In genomic region chr2:135692568-135693488, GRCm38 (mm10) we compare ENCODE assay signal across 9 mouse cellular contexts. TPM values are rescaled to one million over a fixed set of nuclear protein-coding genes. Genes with fewer than 3 reads are reported as not detected.
DNase-seq lines count a peak whose midpoint lies in the region; ATAC-seq lines count a peak whose summit lies in the region.
"Had no signal": no experiment of that assay in that cellular context is flagged by ENCODE, and none has a peak within 500 bp of the region (broad histone marks: within the 10 kb centered on the region; RNA-seq: fewer than 3 reads in every experiment).

No protein-coding gene starts in this region.

- peak overlapping the region; percentile 28; the same call in 1 of the 2 replicates for H3K27ac ChIP-seq in midbrain, embryonic 16.5 days (ENCODE audit: low read length)
- no peak overlapping the region for H3K27ac ChIP-seq in midbrain, embryonic 14.5 days (replicated peaks; ENCODE audit: low read depth, low read length)
- 0 out of 2 replicates have a peak overlapping the region, but pooled peaks have one; percentile 39 for H3K27ac ChIP-seq in embryonic facial prominence, embryonic 13.5 days
- peak overlapping the region; percentile 11; the same call in 1 of the 2 replicates for H3K27ac ChIP-seq in limb, embryonic 15.5 days
- H3K27ac ChIP-seq: liver, embryonic 15.5 days had no signal

- DNase-seq in midbrain, embryonic 14.5 days = no peak
- no peak for DNase-seq in thymus, postnatal 4 days
- no peak for DNase-seq in spleen, postnatal 36 days (ENCODE audit: low spot score in 2 of 2)
- no peak for DNase-seq in right cerebral cortex, postnatal 14 days

- H3K4me1 ChIP-seq in midbrain, embryonic 16.5 days (ENCODE audit: control insufficient read depth, insufficient read depth, low read length) = peaks cover 8% of the 10 kb centered on the region
- no peaks in the 10 kb centered on the region for H3K4me1 ChIP-seq in midbrain, embryonic 14.5 days (ENCODE audit: control insufficient read depth, insufficient read depth, low read length)
- peaks cover 7% of the 10 kb centered on the region; the same call in 1 of the 2 replicates for H3K4me1 ChIP-seq in embryonic facial prominence, embryonic 13.5 days
- H3K4me1 ChIP-seq in limb, embryonic 15.5 days = peaks cover 7% of the 10 kb centered on the region
- H3K4me1 ChIP-seq: liver, embryonic 15.5 days had no signal

- no peak overlapping the region for H3K4me3 ChIP-seq in midbrain, embryonic 16.5 days (ENCODE audit: low read depth, low read length)
- no peak overlapping the region for H3K4me3 ChIP-seq in midbrain, embryonic 14.5 days (replicated peaks; ENCODE audit: low read depth, low read length)
- H3K4me3 ChIP-seq in embryonic facial prominence, embryonic 13.5 days = no peak overlapping the region
- no peak overlapping the region for H3K4me3 ChIP-seq in limb, embryonic 15.5 days
- H3K4me3 ChIP-seq: liver, embryonic 15.5 days had no signal

- H3K27me3 ChIP-seq in midbrain, embryonic 16.5 days (ENCODE audit: control insufficient read depth, insufficient read depth, low read depth, low read length) = no peaks in the 10 kb centered on the region
- no peaks in the 10 kb centered on the region for H3K27me3 ChIP-seq in midbrain, embryonic 14.5 days (ENCODE audit: control insufficient read depth, insufficient read depth, low read length)
- H3K27me3 ChIP-seq in embryonic facial prominence, embryonic 13.5 days = no peaks in the 10 kb centered on the region
- no peaks in the 10 kb centered on the region for H3K27me3 ChIP-seq in limb, embryonic 15.5 days
- H3K27me3 ChIP-seq: liver, embryonic 15.5 days had no signal

- H3K9ac ChIP-seq in midbrain, embryonic 16.5 days (ENCODE audit: low read depth, low read length) = 0 out of 2 replicates have a peak overlapping the region, but pooled peaks have one; percentile 5
- no peak overlapping the region for H3K9ac ChIP-seq in midbrain, embryonic 14.5 days (replicated peaks; ENCODE audit: low read length)
- no peak overlapping the region for H3K9ac ChIP-seq in embryonic facial prominence, embryonic 13.5 days
- H3K9ac ChIP-seq in limb, embryonic 15.5 days = no peak overlapping the region
- H3K9ac ChIP-seq: liver, embryonic 15.5 days had no signal

- H3K36me3 ChIP-seq in midbrain, embryonic 16.5 days (ENCODE audit: control insufficient read depth, insufficient read depth, low read length) = no peaks in the 10 kb centered on the region
- no peaks in the 10 kb centered on the region for H3K36me3 ChIP-seq in midbrain, embryonic 14.5 days (ENCODE audit: control insufficient read depth, insufficient read depth, low read length)
- H3K36me3 ChIP-seq in embryonic facial prominence, embryonic 13.5 days = no peaks in the 10 kb centered on the region
- no peaks in the 10 kb centered on the region for H3K36me3 ChIP-seq in limb, embryonic 15.5 days
- H3K36me3 ChIP-seq: liver, embryonic 15.5 days had no signal

- no peak for ATAC-seq in midbrain, embryonic 16.5 days
- ATAC-seq in midbrain, embryonic 14.5 days (ENCODE audit: low FRiP score, low TSS enrichment) = no peak
- ATAC-seq in embryonic facial prominence, embryonic 13.5 days (ENCODE audit: insufficient number of reproducible peaks, insufficient read depth, low FRiP score, low TSS enrichment, low read depth) = no peak
- ATAC-seq in hematopoietic stem cell, adult 5-6 weeks (replicated peaks in 1 of 2; ENCODE audit: insufficient read depth in 1 of 2, low FRiP score in 2 of 2, low TSS enrichment in 1 of 2, low read depth in 1 of 2, poor library complexity in 2 of 2, severe bottlenecking in 2 of 2) = peak; percentile 81 to 84
- peak; percentile 44; the same call in 1 of the 2 replicates for ATAC-seq in limb, embryonic 15.5 days (ENCODE audit: insufficient number of reproducible peaks, low FRiP score, low TSS enrichment, low read depth)

- no peak overlapping the region for H3K4me2 ChIP-seq in midbrain, embryonic 16.5 days (ENCODE audit: low read length)
- no peak overlapping the region for H3K4me2 ChIP-seq in midbrain, embryonic 14.5 days (ENCODE audit: low read length)
- no peak overlapping the region for H3K4me2 ChIP-seq in embryonic facial prominence, embryonic 13.5 days
- no peak overlapping the region for H3K4me2 ChIP-seq in limb, embryonic 15.5 days
- H3K4me2 ChIP-seq: liver, embryonic 15.5 days had no signal

- WGBS in midbrain, embryonic 16.5 days = 65% methylated on average over 12 of the region's 12 CpGs
- 79% methylated on average over 12 of the region's 12 CpGs for WGBS in midbrain, embryonic 14.5 days
- WGBS in embryonic facial prominence, embryonic 13.5 days = 41% methylated on average over 12 of the region's 12 CpGs
- WGBS in limb, embryonic 15.5 days = 30% methylated on average over 12 of the region's 12 CpGs

- no peaks in the 10 kb centered on the region for H3K9me3 ChIP-seq in midbrain, embryonic 16.5 days (replicated peaks; ENCODE audit: control insufficient read depth, low read length, poor library complexity, severe bottlenecking)
- H3K9me3 ChIP-seq in midbrain, embryonic 14.5 days (ENCODE audit: control insufficient read depth, low read length) = no peaks in the 10 kb centered on the region
- H3K9me3 ChIP-seq in embryonic facial prominence, embryonic 13.5 days = no peaks in the 10 kb centered on the region
- H3K9me3 ChIP-seq in limb, embryonic 15.5 days = no peaks in the 10 kb centered on the region
- H3K9me3 ChIP-seq: liver, embryonic 15.5 days had no signal

RNA-seq across cellular contexts. Expression of gene Plcb4, which starts 34.0 kb away (rescaled TPM):
- 44.4 and 51.4 TPM in 2 replicates for polyA plus RNA-seq in midbrain, embryonic 16.5 days (2015; fragmentation: Nextera tagmentation; extraction: Ambion mirVana)
- polyA plus RNA-seq in midbrain, embryonic 14.5 days (2014; fragmentation: Nextera tagmentation; extraction: Ambion mirVana) = 51.3 and 52.4 TPM in 2 replicates
- 17.6 TPM in 2 replicates for polyA plus RNA-seq in embryonic facial prominence, embryonic 13.5 days (2015; fragmentation: Nextera tagmentation; extraction: Ambion mirVana)
- 36.1 and 38.5 TPM in 2 replicates for total RNA-seq in hematopoietic stem cell, adult 5-6 weeks (2017)
- polyA plus RNA-seq in limb, embryonic 15.5 days (2015; fragmentation: Nextera tagmentation; extraction: Ambion mirVana) = 14.9 and 17.4 TPM in 2 replicates

Comparison
In these comparisons a context has a peak if more than half of its experiments do, and no peak if none do; other contexts are left out.
1. ATAC-seq: peak in hematopoietic stem cell, adult 5-6 weeks (2 of 2) and limb, embryonic 15.5 days (single experiment); none in midbrain, embryonic 16.5 days (single experiment), midbrain, embryonic 14.5 days (single experiment) and embryonic facial prominence, embryonic 13.5 days (single experiment).